Mouse (Mus musculus): ENCODE results near the gene Shmt2.

- TF ChIP-seq E2F4 (IDR thresholded peaks at IDR 0.05; ENCODE audit: insufficient read depth) (no peak), POLR2A (IDR thresholded peaks at IDR 0.05; ENCODE audit: insufficient read length, low read depth) (peak; percentile 58), TCF12 (IDR thresholded peaks at IDR 0.05; ENCODE audit: insufficient read depth, poor library complexity, severe bottlenecking) (no peak), CEBPB (IDR thresholded peaks at IDR 0.05; ENCODE audit: insufficient read depth, poor library complexity, severe bottlenecking) (no peak), REST (IDR thresholded peaks at IDR 0.05; ENCODE audit: insufficient read depth, insufficient read length) (no peak), MYOG (IDR thresholded peaks at IDR 0.05; ENCODE audit: control insufficient read depth in 1 of 3, insufficient read depth in 1 of 3, insufficient read length in 2 of 3, low read depth in 2 of 3) (no peak), MYOD1 (IDR thresholded peaks at IDR 0.05; ENCODE audit: control insufficient read depth in 1 of 3, insufficient read length in 2 of 3, low read depth in 2 of 3) (no peak), SRF (IDR thresholded peaks at IDR 0.05; ENCODE audit: control insufficient read depth, insufficient read length, low read depth) (no peak), MAX (IDR thresholded peaks at IDR 0.05; ENCODE audit: low read depth) (no peak), TCF3 (IDR thresholded peaks at IDR 0.05; ENCODE audit: insufficient read length, low read depth) (no peak), POLR2AphosphoS2 (IDR thresholded peaks at IDR 0.05; ENCODE audit: insufficient read length, low read depth) (no peak)
Measured at GRCm38 (mm10) chr10:127534036-127534928, 12.0 kb upstream of the Shmt2 start, which contains the start of gene Nxph4.
